Mouse (Mus musculus): ENCODE data around the gene Avpi1. TPM values are rescaled to one million over a fixed set of nuclear protein-coding genes. Genes with fewer than 3 reads are reported as not detected.

The Avpi1 gene
- polyA plus RNA-seq (2015; fragmentation: Nextera tagmentation; extraction: Ambion mirVana) = 29.7 and 34.1 TPM in 2 replicates

DNA sequence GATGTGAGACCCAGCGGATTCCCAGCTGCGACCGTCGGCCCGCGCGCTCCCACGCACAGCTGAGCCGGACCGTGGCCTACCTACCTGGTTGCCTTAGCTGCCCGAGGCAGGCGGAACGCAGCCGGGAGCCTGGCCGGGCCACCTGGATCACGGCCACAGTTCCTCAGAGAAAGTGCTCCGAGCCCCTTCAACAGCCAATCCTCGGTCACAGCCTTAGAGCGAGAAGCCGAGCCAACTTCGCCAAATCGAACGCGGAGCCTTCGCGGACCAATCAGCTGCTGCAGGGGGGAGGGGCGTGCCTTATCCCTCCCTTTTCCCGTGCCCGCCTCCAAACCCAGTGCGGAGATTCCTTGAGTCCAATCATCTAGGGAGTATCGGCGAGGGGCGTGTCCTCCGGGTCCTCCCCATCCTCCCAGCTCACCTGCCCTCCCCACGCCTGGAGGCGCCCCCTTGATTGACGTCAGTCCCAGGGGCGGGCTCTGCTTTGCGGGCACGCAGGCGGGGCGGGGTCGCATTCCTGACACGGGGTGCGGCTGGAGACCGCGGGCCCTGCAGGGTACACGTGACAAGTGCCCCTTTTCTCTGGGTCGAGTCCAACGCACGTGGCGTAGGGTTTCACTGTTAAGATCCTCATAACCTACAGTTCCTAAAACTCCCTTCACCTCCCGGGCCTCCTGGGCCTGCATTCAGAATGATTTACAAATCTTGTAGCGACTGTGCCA lies at the start of gene Avpi1:
TSS of gene Avpi1 (minus strand) at position 273 of the 722 bp plus-strand sequence.
- H3K4me1 ChIP-seq (replicated peaks) = peaks cover 42% of the 10 kb centered on the region

DNA sequence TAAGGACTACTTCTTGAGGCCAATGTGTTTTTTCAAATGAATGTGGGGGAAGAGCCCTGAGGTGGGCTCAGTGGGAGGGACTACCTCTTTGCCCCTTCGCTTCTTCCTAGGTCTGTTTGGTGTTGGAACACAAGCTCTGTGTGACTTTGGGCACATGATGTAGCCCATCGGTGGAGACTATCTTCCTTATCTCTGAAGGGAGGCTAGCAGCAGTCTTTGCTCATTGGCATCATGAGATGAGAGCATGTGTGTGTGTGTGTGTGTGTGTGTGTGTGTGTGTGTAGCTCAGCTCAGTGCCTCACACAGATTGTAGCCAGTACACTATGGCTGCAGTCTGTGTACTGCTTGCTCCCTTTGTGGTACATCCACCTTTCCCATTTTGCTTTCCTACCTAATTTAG lies 48.6 kb upstream of the Avpi1 start:
- 71% methylated on average over 2 of the region's 2 CpGs for WGBS
- Histone ChIP-seq H3K9ac (no peak overlapping the region), H3K27me3 (no peaks in the 10 kb centered on the region), H3K4me3 (no peak overlapping the region), H3K36me3 (peaks cover 7% of the 10 kb centered on the region; the same call in 1 of the 2 replicates), H3K4me1 (replicated peaks) (no peaks in the 10 kb centered on the region; the same call in 1 of the 2 replicates), H3K9me3 (replicated peaks) (no peaks in the 10 kb centered on the region), H3K27ac (no peak overlapping the region), H3K4me2 (no peak overlapping the region)
- ATAC-seq (replicated peaks; ENCODE audit: insufficient number of reproducible peaks, insufficient read depth, low FRiP score, low read depth) = no peak

More for the DNA sequence above, at the start of gene Avpi1:
- peaks cover 3% of the 10 kb centered on the region; the same call in 1 of the 2 replicates for H3K36me3 ChIP-seq
- H3K27me3 ChIP-seq = no peaks in the 10 kb centered on the region
- H3K4me2 ChIP-seq = peak within 1 kb of the TSS; percentile 95
- peak within 1 kb of the TSS; percentile 85 for H3K9ac ChIP-seq
- ATAC-seq (replicated peaks; ENCODE audit: insufficient number of reproducible peaks, insufficient read depth, low FRiP score, low read depth) = peak; percentile 97
- H3K27ac ChIP-seq = peak within 1 kb of the TSS; percentile 92
- H3K9me3 ChIP-seq (replicated peaks) = no peaks in the 10 kb centered on the region
- WGBS = under 1% methylated on average over 54 of the region's 54 CpGs
- peak within 1 kb of the TSS; percentile 75 for H3K4me3 ChIP-seq

DNA sequence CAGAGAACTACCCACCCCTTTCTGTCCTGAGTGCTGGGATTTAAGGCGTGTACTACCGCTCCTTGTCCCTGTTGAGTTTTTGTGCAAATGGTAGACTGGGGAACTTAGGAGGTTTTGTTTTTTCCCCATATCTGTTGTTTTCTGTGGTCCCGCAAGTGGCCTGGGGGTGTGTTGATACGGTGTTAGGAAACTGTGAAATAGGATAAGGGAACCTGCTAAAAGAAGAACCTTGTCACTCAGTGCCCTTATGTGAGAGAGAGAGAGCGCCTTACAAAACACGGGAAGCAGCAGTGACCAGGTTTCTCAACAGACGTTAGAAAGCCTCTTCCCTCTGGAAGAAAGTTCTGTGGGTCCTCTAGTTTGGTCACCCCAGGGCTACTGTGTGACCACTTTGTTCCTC lies 48.0 kb upstream of the Avpi1 start:
- no peaks in the 10 kb centered on the region; the same call in 1 of the 2 replicates for H3K4me1 ChIP-seq (replicated peaks)
- no peak for ATAC-seq (replicated peaks; ENCODE audit: insufficient number of reproducible peaks, insufficient read depth, low FRiP score, low read depth)
- no peak overlapping the region for H3K4me2 ChIP-seq
- no peak overlapping the region for H3K27ac ChIP-seq
- 72% methylated on average over 7 of the region's 7 CpGs for WGBS
- H3K9me3 ChIP-seq (replicated peaks) = no peaks in the 10 kb centered on the region
- H3K4me3 ChIP-seq = no peak overlapping the region
- H3K9ac ChIP-seq = no peak overlapping the region
- peaks cover 7% of the 10 kb centered on the region; the same call in 1 of the 2 replicates for H3K36me3 ChIP-seq
- H3K27me3 ChIP-seq = no peaks in the 10 kb centered on the region

DNA sequence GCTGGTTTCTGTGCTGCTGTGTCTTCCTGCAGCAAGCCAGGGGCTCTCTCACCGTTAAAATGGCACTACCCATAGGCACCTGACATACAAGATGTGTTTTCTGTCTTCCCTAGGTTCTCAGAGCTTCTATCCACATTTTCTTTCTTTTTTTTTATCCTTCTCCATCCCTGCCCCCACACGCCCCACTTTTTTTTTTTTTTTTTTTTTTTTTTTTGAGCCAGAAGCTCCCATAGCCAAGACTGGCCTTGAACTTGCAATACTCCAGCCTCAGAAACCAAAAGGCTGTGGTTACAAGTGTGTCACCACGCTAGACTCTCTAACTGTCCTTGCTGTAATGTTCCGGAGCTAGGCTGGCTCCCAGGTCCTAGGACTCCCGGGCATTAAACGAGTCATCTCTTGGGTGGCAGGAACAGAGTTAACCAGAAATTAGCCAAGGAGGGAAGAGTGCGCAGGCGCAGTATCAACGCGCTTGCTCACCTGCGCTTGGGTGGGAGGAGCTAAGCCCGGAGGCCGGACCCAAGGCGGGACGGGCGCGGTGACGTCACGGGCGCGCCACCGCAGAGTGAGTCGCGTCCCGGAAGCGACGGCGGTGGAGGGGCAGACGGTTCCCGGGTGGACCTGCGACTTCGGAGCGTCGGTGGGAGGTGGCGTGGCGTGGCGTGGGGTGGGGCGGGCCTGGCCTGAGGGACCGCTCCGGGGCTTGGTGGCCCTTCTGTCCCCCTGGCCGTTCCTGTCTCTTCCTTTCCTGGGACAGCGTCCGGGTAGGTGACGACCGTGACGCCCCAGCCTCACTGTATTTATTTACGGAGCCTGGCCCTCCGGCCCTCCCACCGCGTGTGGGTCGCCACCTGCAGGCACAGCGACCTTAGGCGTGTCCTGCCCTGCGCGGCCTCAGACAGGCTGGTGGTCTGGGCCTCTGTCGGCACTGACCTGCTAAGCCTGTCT lies 41.4 kb upstream of the Avpi1 start:
- Histone ChIP-seq H3K9ac (peak overlapping the region; percentile 78), H3K4me2 (peak overlapping the region; percentile 82), H3K4me3 (peak overlapping the region; percentile 78), H3K36me3 (no peaks in the 10 kb centered on the region), H3K27ac (peak overlapping the region; percentile 26; the same call in 1 of the 2 replicates), H3K9me3 (replicated peaks) (no peaks in the 10 kb centered on the region), H3K27me3 (peaks cover 23% of the 10 kb centered on the region), H3K4me1 (replicated peaks) (peaks cover 14% of the 10 kb centered on the region)
- ATAC-seq (replicated peaks; ENCODE audit: insufficient number of reproducible peaks, insufficient read depth, low FRiP score, low read depth) = peak; percentile 87
- WGBS = 1% methylated on average over 56 of the region's 56 CpGs

DNA sequence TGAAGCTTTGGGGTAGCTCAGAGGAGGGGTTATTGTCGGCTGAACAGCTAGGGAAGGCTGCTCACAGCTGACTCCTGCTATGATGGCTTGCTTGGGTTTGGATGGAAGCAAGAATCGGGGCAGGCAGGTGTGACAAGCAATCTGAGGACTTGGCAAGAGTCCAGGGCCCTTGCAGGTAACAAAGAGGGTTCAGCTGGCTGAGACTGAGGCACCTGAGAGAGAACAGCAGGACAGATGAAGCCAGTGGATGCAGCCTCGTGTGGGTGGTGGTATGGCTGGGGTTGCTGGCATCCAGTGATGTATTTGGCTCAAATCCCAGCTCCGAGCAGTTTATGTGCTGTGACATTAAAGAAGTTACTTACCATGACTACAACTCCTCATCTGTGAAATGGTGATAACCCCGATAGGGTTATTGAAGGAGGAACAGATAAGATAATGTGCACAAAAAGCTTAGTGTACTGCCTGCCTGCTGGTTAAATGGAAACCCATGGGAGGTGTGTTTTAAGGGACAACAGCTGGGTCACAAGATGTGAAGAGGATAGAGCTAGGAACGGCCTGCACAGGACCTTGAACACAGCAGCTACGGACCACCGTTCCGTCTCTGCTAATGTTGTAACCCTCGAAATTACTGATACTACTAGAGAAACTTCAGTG lies 40.6 kb upstream of the Avpi1 start:
- Histone ChIP-seq H3K9me3 (replicated peaks) (no peaks in the 10 kb centered on the region), H3K4me3 (no peak overlapping the region), H3K27ac (no peak overlapping the region), H3K9ac (no peak overlapping the region), H3K27me3 (peaks cover 23% of the 10 kb centered on the region), H3K4me2 (no peak overlapping the region), H3K4me1 (replicated peaks) (peaks cover 14% of the 10 kb centered on the region), H3K36me3 (no peaks in the 10 kb centered on the region)
- 55% methylated on average over 10 of the region's 10 CpGs for WGBS
- ATAC-seq (replicated peaks; ENCODE audit: insufficient number of reproducible peaks, insufficient read depth, low FRiP score, low read depth) = no peak

DNA sequence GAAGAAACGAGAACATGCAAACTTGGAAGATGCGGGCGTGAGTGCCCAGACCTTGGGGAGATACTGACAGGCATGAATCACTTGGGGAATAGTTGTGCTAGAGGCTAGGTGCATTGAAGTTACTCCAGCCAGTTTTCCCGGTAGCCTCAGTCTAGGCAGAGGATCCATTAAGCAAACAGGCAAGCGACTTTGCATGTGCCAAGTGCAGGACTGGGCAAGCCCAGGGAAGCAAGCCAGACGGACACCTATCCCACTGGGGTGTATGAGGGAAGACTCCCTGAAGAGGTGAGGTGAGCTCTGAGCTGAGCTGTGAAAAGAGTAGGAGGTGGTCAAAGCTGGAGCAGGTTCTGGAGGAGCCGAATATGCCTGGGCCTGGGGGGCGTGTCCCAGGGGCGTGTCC lies 38.6 kb upstream of the Avpi1 start:
- H3K4me1 ChIP-seq (replicated peaks) = peaks cover 14% of the 10 kb centered on the region
- H3K27ac ChIP-seq = no peak overlapping the region
- no peak overlapping the region for H3K9ac ChIP-seq
- no peaks in the 10 kb centered on the region for H3K9me3 ChIP-seq (replicated peaks)
- 59% methylated on average over 9 of the region's 9 CpGs for WGBS
- peaks cover 23% of the 10 kb centered on the region for H3K27me3 ChIP-seq
- ATAC-seq (replicated peaks; ENCODE audit: insufficient number of reproducible peaks, insufficient read depth, low FRiP score, low read depth) = no peak
- no peak overlapping the region for H3K4me3 ChIP-seq
- H3K36me3 ChIP-seq = no peaks in the 10 kb centered on the region
- no peak overlapping the region for H3K4me2 ChIP-seq

DNA sequence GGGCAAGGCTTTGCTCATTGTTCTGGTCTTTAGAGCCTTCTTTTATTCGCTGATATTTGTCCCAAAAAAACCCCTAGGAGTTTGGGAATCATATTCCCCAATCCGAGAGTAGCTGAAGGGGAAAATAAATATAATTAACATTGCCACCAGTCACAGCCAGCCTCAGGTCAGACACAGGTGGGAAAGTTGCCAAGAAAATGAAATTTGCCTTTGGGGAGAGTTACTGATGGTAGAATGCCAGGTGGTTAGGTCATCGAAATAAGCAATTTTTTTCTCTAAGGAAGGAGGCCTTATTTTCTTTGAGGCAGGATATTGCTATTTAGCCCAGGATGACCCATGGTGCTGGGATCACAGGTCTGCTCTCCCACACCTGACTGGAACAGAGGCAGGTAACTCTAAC lies 37.9 kb upstream of the Avpi1 start:
- no peak overlapping the region for H3K9ac ChIP-seq
- H3K27ac ChIP-seq = no peak overlapping the region
- no peaks in the 10 kb centered on the region for H3K36me3 ChIP-seq
- H3K4me3 ChIP-seq = no peak overlapping the region
- peaks cover 23% of the 10 kb centered on the region for H3K27me3 ChIP-seq
- no peaks in the 10 kb centered on the region for H3K9me3 ChIP-seq (replicated peaks)
- 43% methylated on average over 3 of the region's 3 CpGs for WGBS
- H3K4me2 ChIP-seq = no peak overlapping the region
- ATAC-seq (replicated peaks; ENCODE audit: insufficient number of reproducible peaks, insufficient read depth, low FRiP score, low read depth) = no peak
- peaks cover 14% of the 10 kb centered on the region for H3K4me1 ChIP-seq (replicated peaks)

DNA sequence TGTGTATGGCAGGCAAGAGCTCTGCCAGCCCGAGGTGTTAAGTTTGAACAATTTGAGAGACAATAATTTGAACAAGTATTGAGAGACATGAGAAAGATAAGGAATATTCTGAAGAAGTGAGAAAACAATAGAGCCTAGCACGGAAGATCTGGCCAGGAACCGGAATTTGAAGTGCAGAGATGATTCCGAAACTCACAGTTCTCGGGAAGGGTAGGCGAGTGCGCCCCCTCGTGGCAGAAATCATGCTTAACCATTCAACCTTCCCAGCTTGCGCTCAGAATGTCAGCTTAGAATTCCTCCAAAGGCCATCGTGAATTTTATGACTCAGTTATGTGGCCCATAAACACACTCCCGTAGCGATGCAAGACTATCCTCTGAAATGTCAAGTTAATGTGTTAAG lies 37.3 kb upstream of the Avpi1 start:
- Histone ChIP-seq H3K9me3 (replicated peaks) (no peaks in the 10 kb centered on the region), H3K27me3 (peaks cover 23% of the 10 kb centered on the region), H3K4me2 (peak overlapping the region; percentile 59), H3K4me3 (peak overlapping the region; percentile 36), H3K9ac (no peak overlapping the region), H3K4me1 (replicated peaks) (peaks cover 8% of the 10 kb centered on the region), H3K27ac (no peak overlapping the region), H3K36me3 (no peaks in the 10 kb centered on the region)
- 2% methylated on average over 12 of the region's 12 CpGs for WGBS
- ATAC-seq (replicated peaks; ENCODE audit: insufficient number of reproducible peaks, insufficient read depth, low FRiP score, low read depth) = no peak

DNA sequence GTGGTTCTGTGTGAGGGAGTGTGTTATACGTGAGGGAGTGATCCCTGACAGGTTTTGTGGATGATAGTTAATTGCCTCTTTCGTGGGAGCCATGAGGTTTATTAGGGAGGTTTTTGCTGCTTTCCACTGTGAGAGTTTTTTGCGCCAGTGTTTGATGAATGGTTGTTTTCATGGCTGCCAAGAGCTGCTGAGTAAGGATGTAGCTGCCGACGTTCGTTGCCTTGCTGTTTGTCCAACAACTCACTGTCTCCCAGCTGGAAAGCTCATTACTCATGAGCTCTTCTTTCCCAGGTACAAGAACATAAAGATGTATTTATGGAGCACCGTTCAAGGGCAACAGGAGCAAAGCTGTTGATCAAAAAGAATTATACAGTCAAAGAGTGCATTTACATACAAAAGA lies 35.3 kb upstream of the Avpi1 start:
- no peaks in the 10 kb centered on the region for H3K36me3 ChIP-seq
- no peak overlapping the region for H3K9ac ChIP-seq
- H3K27ac ChIP-seq = no peak overlapping the region
- H3K9me3 ChIP-seq (replicated peaks) = no peaks in the 10 kb centered on the region
- no peaks in the 10 kb centered on the region; the same call in 1 of the 2 replicates for H3K4me1 ChIP-seq (replicated peaks)
- H3K27me3 ChIP-seq = peaks cover 21% of the 10 kb centered on the region
- no peak overlapping the region for H3K4me3 ChIP-seq
- 54% methylated on average over 7 of the region's 7 CpGs for WGBS
- no peak overlapping the region for H3K4me2 ChIP-seq
- no peak for ATAC-seq (replicated peaks; ENCODE audit: insufficient number of reproducible peaks, insufficient read depth, low FRiP score, low read depth)

DNA sequence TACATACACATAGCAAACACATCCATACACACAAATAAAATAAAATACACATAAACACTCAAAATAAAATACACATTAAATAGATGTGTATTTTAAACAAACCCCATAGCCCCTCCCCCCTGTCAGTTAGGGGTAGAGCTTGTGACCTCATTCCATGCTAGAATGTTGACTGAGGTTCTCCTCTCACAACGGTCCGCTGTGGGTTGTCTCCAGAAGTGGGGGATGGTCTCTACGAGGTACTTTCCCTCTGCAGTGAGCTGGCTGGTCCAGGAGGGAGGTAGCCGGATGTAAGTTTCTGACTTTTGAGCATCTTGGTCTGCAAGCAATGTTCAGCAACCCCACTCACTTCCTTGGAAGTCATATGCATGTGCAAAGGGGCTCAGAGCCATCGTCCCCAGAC lies 34.9 kb upstream of the Avpi1 start, which contains the start of gene Zfyve27:
TSS of gene Zfyve27 (plus strand) at position 188 of the 400 bp plus-strand sequence.
- no peaks in the 10 kb centered on the region for H3K9me3 ChIP-seq (replicated peaks)
- H3K4me2 ChIP-seq = no peak within 1 kb of the TSS
- peaks cover under 1% of the 10 kb centered on the region; the same call in 1 of the 2 replicates for H3K4me1 ChIP-seq (replicated peaks)
- no peak within 1 kb of the TSS for H3K4me3 ChIP-seq
- H3K27ac ChIP-seq = no peak within 1 kb of the TSS
- 55% methylated on average over 5 of the region's 5 CpGs for WGBS
- H3K36me3 ChIP-seq = no peaks in the 10 kb centered on the region
- no peak for ATAC-seq (replicated peaks; ENCODE audit: insufficient number of reproducible peaks, insufficient read depth, low FRiP score, low read depth)
- H3K27me3 ChIP-seq = peaks cover 17% of the 10 kb centered on the region
- H3K9ac ChIP-seq = no peak within 1 kb of the TSS
